Mouse (Mus musculus): ENCODE data around the gene Rab30.

- TF ChIP-seq CTCF (IDR thresholded peaks at IDR 0.05; ENCODE audit: low read depth) (no peak), EP300 (IDR thresholded peaks at IDR 0.05; ENCODE audit: low read depth) (no peak)
Measured at GRCm38 (mm10) chr7:92724261-92724660, 17.1 kb upstream of the Rab30 start.
